Mouse (Mus musculus) NIH3T3 (cell line): ENCODE results near the gene Dmrtb1.
A peak's percentile ranks its signal among the peaks of the same experiment; 100 is the strongest.

Source experiments
- DNase-seq: peaks from one replicate; pipeline ENCODE4 v3.0.0-alpha.2; 2012; ENCODE audit warnings: low read depth

Gene Dmrtb1

DNA sequence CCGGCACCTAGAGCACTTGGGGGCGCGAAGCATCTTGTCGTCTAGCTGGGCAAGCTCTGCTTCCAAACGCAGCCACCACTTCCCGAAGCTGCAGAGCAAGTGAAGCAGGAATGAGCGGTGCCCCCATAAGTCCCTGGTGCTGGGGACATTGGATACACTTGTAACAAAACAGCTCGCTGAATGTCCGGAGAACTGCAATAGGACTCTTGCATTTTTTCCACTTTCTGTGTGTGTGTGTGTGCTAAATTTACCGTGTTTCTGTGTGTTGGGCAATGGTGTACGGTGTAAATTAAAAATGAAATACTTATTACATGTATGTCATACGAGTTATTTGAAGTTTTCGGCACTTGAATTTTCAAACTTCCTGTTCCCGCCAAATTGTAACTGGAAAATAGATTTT lies at the start of gene Dmrtb1:
Gene Dmrtb1, minus strand, starts transcription at position 101 of the 400 bp plus-strand sequence.
- no peak for DNase-seq

DNA sequence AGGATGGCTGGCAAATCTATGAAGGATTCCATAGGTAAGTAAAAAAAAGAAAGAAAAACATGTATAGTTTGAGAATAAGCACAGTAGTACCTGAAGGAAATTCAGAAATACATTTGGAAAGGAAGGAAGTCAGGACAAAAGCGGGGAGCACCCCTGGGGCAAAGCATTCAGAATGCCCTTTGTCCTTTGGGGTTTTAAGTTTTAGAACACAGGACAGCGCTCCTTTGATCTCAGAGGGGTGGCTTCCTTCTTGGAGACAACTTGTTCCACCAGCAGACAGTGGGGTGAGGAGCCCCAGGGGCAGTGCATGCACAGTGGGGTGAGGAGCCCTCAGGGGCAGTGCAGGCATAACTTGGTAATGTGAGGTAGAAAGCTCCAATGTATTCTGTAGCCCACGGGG lies 49.6 kb upstream of the Dmrtb1 start:
- DNase-seq = no peak

DNA sequence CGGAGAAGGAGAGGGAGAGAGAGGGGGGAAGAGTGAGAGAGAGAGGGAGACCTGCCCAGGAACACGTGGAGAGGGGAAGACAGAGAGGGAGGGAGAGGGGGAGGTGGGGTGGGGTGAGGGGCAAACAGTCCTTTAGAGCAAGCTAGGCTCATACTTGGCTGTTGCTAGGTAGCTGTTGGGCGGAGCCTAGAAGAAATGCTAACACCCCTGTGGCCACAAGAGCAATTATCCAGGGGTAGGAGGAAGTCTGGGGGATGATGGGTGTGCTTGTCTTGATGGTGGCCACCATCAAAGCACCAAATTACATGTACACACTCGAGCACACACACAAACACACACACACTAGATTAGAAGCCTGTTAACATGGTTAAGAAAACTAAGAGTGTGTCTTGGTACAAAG lies 48.6 kb upstream of the Dmrtb1 start:
- no peak for DNase-seq

DNA sequence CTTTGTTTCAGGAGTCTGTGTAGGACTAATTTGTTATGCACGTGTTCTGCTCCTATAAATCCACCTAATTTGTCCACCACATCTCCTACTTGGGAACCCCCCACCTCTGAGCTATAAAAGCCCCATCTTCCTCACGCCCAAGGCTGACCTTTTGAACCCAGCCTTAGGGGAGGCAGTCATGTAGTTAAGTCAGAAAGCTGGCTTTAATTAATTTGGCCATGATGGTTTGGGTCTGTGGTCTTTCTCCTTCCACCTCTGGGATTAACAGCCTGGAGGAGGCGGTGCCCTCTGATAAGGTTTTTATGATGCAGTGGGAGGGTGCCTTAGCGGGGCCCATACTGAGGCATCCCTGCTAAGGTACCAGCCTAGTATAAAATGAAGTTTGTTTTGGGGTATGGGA lies 48.2 kb upstream of the Dmrtb1 start:
- DNase-seq = no peak

DNA sequence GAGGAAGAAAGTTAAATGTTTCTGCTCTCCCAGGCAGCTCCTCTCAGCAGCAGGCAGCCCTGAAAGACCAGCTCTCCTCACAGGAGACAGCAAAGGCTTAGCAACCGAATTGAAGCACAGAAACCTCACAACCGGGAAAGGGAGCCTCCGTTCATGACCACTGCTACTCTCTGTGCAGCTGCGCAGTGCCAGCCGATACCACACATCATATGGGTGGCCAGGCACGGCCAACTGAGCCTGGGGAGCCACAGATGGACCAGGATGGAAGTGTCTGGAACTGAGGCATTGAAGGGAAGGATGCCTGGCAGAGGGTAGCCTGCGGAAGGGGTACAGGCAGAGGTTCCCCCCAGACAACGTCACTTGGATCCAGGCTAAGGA lies 47.0 kb upstream of the Dmrtb1 start:
- no peak for DNase-seq

DNA sequence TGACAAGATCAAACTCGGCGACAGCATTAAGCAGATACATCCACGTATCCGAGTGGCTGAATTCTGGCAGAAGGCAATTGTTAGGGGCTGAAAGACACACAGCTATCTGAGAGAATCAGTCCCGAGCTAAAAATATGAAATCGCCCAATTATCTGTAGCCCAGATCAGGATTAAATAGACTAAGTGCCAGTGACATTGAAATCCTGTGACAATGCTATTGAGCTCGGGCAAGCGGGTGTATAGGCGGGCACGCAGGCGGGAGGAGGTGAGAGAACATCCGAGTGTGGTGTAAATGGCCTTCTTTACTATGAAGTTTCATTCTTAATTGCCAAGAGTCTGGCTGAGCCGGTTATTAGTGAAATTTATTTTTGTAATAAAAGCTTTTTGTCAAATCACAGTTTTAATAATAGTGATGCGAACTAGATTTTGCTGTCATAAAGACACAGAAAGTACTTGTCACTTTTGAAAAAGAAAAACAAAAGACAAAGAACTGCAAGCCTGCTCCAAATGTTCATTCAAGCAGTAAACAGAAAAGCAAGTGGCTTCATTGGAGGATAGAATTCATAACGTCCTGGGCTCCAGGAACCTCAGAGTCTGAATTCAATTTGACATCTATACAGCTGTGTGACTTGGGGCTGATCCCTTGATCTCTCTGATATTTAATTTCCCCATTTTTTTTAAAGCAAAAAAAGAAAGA lies 46.5 kb upstream of the Dmrtb1 start:
- no peak for DNase-seq

DNA sequence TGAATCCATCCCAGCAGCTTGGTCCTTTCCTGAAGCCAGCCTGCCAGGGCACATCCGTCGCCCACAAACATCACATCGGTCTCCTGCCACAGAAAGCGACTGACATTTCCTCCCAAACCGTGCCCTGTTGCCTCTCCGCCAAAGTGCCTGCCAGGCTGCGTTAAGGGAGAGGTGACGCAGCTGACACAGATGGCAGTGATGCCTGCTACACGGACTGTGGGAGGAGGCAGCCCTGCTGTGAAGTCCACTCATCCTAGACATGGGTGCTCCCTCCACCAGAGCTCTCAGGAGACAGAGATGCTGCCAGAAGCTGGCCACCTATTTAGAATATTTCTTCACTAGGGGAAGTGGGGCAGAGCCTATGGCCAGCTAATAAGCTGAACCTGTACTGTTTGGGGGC lies 41.4 kb upstream of the Dmrtb1 start:
- DNase-seq = no peak

DNA sequence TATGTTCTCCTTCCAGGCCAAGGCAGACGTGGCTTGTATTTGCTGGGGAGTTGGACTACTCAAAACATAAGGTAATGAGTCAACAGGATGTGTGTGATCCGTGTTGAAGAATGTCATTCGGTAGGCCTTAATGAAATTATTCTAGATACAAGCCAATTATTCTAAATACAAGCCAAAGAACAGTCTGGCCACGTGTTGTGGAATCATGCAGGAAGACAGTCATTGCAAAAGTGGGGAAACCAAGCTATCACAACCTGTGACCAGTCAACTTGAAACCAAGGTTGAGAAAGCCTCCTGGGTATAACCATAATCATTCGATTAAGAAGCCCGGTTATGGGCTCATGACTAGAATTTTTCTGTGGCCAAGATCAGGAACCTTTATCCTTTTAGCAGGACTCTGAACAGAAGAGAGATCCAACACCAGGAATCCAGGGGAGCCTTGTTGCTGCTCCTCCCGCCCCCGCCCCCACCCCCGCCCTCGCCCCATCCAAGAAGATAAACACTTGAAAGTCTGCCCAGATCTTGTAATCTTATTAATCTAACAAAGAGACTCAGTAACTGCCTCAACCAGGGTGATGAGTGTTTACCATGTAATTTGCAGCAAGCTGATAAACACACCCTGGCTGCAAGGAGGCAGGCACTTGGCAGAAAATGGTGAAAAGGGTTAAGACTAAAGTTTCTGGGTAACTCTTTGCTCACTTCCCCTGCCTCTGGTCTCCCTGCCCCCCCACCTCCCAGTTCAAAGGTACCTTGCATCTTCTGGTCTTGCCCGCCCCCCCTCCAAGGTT lies 36.2 kb upstream of the Dmrtb1 start:
- peak; percentile 50 for DNase-seq

DNA sequence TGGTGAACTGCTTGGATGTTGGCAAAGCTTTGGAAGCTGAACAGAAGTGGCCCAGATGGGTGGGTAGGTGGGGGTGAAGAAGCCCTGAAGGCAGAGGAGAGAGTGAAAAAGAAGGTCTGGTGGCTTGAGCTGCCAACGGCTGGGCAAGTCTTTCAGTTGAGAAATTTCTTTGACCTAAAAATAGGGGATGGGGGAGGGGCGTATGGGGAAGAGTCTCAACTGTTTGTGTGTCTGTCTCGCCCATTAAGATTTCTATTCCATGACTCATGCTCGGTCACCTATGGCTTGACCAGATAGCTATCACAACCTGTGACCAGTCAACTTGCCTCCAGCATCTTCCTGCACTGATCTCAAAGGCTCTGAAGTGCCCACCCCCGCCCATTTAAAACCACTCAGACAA lies 35.1 kb upstream of the Dmrtb1 start:
- no peak for DNase-seq

DNA sequence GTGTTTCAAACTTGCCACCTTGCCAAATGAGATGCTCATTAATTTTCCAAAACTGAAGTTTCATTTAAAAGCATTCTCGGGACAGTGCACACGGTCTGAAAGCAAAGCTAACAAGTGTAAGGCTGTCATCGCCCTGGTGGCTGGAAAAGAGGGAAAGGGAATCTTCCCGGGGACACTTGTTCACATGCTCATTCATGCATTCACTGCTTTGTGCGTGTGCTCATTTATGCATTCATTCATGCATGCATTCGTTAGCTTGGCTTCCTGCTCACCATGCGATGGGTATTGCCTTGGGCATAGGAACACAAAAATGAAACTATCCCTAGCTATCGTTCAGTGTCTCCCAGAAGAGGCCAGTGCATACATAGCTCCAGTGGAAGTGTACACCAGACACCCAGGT lies 34.7 kb upstream of the Dmrtb1 start:
- no peak for DNase-seq

DNA sequence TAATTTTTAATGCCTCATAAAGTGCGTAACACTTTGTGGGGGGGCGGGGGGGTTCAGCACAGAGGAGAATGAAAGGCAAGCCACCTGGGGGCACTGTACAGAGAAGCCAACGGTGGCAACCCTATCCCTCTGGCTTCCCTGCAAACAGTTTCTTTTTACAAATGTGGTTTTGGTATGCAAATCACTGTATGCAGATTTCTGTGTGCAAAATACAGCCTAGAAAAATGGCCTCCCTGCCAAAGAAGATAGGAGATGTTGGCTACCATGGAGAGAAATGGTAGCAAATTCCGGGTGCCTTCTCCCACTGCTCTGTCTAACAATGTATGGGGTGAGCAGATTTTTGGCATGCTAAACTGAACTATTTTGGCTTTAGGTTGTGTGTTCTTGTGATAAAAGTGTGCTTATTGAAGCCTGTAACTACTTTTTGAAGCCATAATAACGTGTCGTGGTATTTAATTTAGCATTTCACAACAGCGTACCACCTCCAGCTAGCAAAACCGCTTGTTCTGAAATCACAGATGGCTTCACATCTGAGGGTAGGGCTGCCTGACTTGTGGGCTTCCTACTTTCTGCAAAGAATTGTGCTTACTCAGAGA lies 33.8 kb upstream of the Dmrtb1 start:
- no peak for DNase-seq

DNA sequence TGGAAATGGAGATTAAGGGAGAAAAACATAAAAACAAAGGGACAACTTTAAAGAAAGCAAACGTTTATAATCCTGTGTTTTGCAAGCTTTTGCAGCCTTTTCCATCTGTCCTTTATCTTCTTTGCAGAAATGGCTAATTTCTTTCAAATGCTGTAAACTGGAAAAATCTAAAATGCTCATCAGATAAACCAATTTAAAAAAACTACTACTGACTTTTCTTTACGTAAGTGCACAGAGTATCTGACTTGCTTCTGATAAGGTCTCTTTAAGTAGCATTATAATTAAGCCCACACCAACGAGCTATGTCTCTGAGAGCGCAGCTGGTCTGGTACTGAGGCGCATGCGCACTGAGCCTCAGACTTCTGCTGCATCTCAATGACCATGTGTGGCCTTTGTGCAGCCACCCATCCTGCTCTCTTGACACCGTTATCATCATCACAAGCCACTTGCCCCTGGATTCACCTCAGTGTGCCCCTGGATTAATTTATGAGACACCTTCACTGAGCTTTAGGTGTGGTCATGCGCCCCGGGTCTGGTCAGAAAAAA lies 32.8 kb upstream of the Dmrtb1 start:
- DNase-seq = no peak

DNA sequence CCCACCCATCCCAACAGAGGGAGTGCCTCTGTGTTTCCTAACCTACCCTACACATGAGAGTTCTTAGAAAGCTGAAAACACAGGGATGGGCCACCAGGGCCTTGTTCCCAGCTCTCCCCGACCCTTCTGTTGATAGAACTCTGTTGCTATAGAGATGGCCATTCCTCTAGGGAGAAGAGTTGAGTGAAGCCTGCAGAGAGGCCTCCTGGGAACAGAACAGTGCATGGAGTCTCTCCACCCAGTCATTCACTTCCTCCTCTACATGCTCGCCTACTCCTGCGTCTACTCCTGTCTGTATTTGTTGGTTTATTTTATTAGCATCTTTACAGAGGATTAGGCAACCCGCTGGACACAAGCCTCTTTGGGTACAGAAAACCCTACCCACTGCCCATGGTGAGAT lies 22.9 kb upstream of the Dmrtb1 start:
- no peak for DNase-seq

DNA sequence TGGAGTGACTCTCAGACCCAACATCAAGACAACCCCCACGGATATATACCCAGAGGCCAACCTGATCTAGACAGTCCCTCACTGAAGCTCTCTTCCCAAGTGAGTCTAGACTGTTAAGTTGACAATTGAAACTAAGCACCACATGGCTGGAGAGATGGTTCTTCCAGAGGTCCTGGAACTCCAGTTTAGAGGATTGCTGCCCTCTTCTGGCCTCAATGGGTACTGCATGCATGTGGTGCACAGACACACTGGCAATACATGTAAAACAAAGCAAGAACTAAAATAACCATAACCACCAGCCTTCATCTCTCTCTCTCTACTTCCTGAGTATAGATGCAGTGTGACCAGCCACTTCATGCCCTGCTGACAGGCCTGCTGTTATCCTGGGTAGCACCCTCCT lies 20.2 kb upstream of the Dmrtb1 start:
- DNase-seq = peak; percentile 63

DNA sequence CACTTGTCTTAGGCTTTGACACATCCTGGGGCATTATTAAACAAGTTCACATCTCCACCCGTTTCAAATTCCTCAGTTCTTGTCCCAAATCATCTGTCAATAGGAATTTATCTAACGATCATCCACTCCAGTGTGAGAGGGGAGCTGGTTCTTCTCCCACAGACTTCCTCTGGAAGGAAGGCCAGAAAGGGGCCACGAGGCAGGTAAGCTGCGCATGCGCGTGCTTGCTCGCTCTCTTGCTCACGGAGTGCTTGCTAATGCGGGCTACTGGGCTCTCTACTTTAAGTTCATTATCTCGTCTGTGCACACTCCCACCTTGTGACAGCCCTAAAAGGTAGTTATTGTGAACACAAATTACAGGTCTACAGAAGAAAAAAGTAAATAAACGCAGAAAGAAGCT lies 17.6 kb upstream of the Dmrtb1 start:
- DNase-seq = no peak

DNA sequence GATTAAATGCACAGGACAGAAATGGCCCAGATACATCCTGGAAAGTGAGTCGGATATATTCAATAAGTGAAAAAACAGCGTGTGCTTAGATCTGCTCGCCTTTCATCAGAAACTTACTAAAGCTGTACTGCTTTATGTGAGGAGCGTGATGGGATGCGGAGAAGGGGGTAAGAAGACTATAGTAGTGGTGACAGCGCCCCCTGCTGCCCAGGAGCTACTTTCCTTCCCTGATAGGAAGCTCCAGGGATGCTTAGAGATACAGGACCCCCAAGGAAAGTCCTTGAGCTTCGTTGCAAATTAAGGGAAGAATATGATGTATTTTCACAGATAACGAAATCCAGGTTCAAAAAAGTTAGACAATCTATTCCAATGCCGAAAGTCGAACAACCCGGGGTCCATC lies 17.1 kb upstream of the Dmrtb1 start:
- peak; percentile 74 for DNase-seq

DNA sequence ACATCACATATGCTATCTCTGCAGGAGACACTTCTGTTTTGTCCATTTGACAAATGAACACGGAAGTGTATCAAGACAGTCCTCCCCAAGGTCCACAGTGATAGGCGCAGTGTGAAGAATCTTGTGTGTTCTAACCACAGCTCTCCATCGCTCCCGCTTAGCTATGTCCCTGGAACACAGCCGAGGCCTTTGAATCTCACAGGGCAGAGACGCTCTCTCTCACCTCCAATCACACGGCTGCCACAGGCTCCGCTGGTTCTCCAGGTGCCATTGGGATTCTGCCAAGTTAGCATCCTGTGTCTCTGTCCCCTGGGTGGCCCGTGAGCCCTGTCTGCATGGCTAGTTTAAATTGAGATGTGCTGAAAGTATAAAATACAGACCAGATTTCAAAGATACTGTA lies 15.2 kb upstream of the Dmrtb1 start:
- DNase-seq = no peak

DNA sequence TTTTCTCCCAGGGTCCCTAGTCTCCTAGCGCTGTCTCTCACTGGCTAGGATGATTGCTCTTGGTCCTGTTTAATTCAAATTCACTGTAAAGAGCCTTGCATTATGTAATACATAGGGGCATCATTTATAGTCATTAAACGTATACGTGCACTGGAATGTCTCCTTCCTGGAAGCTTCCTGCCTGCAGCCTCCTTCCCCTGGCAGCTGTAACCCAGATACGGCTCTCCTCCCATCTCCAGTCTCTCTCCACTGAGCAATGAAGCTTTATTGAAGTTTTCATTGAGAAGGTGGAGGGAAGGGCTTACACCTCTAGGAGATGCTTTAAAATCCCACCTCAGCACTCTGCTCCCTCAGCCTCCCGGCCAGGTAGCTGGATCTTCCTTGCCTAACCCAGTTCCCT lies 9.8 kb upstream of the Dmrtb1 start:
- no peak for DNase-seq

DNA sequence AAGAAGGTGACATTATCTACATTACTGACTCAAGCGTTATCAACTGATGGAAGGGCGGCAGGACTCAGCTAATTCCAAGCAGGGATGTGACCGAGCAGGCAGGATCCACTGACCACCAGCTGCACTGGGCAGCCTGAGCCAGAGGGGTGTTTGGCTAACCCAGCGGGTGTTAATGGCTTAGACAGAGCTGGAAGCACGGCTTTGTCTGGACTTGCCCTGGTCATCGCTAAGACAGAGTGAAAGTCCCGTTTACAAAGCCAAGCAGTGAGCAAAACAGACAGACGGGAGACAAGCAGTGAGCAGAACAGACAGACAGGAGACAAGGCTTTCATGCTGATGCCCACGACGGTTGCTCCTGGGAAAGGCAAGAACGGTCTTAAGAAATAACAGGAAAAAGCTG lies 4.2 kb upstream of the Dmrtb1 start:
- no peak for DNase-seq

DNA sequence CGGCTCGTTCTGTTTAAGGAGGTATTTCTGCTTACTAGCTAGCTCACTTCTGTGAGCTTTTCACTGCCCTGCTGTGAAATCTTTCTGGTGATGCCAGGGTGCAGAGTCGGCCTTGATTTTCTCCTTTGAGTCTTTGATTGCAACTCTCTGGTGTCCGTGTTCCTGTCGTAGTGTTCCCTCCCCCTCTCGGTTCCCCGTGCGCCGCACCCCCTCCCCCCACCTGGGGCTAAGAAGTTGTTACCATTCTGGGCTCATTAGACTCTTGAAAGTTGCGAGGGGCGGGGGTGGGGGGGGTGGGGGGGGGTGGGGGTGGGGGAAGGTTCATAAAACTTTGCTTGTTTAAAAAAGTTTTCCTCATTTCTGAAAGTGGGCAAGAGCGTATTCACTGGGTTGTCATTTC lies 3.1 kb upstream of the Dmrtb1 start:
- no peak for DNase-seq

DNA sequence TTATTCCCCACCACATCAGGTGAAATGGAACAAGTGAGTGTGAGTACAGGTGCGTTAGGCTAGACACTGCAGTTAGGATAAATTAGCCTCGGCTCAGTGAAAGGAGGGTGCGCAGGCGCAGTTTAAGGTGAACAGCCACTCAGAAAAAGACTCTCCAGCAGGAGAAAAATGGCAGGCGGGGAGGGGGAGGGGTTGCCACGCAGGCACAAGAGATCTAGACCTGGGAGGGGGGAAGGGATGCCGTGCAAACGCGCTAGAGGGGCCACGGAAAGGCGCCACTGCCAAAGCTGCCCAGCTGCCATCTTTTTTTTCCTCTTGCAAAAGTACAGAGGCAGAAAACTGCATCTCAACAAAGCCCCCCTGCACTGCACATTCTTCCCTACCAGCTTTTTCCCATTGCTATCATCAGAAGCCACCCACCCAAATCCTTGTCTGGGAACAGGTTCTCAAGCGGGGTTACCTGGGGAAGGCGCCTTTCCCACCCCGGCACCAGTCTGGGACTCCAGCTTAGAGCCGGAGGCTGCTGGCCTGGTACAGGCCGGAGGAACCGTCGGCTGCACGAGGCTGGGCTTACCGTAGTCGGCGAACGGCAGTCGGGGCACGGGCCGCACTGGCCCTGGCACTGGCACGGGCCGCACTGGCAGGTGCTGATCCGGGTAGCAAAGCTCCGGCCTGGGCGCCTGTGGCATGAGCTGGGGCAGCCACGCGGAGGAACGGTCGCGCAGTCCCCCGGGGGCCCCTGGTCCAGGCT lies 849 bp downstream of the Dmrtb1 start:
- DNase-seq = no peak

DNA sequence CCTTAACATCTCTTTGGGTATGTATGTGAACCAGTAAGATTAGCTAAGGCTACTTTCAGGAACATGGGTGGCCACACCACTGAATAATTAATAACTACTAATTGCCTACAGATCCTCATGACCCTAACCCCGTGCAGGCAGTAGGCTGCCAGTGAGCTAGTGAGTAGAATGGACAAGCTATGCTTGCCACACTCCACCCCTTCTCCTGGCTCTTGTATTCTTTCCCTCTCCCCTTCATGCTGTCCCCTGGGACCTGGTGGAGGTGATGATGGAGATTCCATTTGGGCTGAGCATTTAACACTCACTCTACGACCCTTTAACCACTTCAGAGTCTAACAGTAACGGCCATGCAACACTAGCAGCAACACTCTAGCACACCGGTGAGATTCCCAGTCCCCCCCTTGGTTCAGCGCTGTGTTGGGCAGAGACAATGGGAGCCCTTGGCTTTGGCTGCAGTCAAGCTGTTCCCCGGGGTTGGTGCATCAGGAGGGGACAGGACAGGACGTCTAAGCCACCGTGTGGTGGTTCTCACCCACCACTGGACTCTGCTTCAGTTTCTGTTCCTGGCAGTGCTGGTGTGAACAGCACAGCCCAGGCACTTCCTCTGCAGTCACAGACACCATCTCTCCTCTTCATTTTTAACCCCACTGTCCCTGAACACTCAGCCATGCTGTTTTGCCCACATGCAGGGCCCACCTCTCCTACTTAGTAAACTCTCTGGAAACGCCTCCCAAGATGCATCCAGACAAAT lies 2.8 kb downstream of the Dmrtb1 start:
- DNase-seq = no peak
